Mouse (Mus musculus): ENCODE data around the gene Mfap1a. TPM values are rescaled to one million over a fixed set of nuclear protein-coding genes. Genes with fewer than 3 reads are reported as not detected.
"Not testable (repeated sequence)": the region's sequence is repeated elsewhere in the genome, so short reads cannot be mapped to it uniquely, and the experiment has no call there.

The Mfap1a gene
- polyA plus RNA-seq, 1 experiment from 2014 or later, result 33.9 TPM

DNA sequence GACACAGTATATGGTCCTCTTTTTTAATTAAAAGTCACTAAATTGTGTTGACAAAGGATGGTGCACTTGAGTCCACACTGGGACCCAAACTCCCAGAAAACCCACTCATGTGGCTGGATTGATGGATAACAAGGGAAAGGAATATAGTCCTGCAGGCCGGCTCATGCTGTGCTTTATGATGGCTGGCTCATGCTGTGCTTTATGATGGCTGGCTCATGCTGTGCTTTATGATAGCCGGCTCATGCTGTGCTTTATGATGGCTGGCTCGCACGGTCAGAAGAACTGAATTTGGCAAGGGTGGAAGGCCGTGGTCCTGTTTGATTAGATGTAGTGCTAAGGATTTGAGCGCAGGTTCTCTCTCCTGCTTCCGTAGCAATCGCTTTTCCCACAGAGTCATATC, 22.9 kb downstream of the Mfap1a start:
- no peak for ATAC-seq (ENCODE audit: insufficient read depth, low FRiP score, low TSS enrichment)
- 20% methylated on average over 8 of the region's 8 CpGs for WGBS
- no peaks in the 10 kb centered on the region for H3K36me3 ChIP-seq (ENCODE audit: control insufficient read depth, insufficient read depth, low read length)
- no peak overlapping the region for H3K27ac ChIP-seq (ENCODE audit: low read depth, low read length)
- H3K27me3 ChIP-seq (ENCODE audit: control insufficient read depth, insufficient read depth, low read length), result no peaks in the 10 kb centered on the region
- H3K4me1 ChIP-seq (ENCODE audit: control insufficient read depth, insufficient read depth, low read length), result no peaks in the 10 kb centered on the region
- no peak overlapping the region for H3K4me3 ChIP-seq (ENCODE audit: low read depth, low read length)
- no peak for DNase-seq (ENCODE audit: low spot score)
- no peak overlapping the region for H3K4me2 ChIP-seq (ENCODE audit: low read depth)
- no peak overlapping the region for H3K9ac ChIP-seq (ENCODE audit: low read length)
- no peaks in the 10 kb centered on the region for H3K9me3 ChIP-seq (ENCODE audit: control insufficient read depth, low read length)

- H3K4me1 ChIP-seq (ENCODE audit: control insufficient read depth, insufficient read depth, low read length); H3K9ac ChIP-seq (ENCODE audit: low read length); H3K36me3 ChIP-seq (ENCODE audit: control insufficient read depth, insufficient read depth, low read length); DNase-seq (ENCODE audit: low spot score); H3K4me3 ChIP-seq (ENCODE audit: low read depth, low read length); H3K27ac ChIP-seq (ENCODE audit: low read depth, low read length); H3K27me3 ChIP-seq (ENCODE audit: control insufficient read depth, insufficient read depth, low read length); H3K4me2 ChIP-seq (ENCODE audit: low read depth); H3K9me3 ChIP-seq (ENCODE audit: control insufficient read depth, low read length); ATAC-seq (ENCODE audit: insufficient read depth, low FRiP score, low TSS enrichment): not testable (repeated sequence)
- WGBS, result 87% methylated on average over 13 of the region's 13 CpGs
Measured at GRCm38 (mm10) chr2:121480916-121481315, 25.5 kb downstream of the Mfap1a start.

- no peaks in the 10 kb centered on the region for H3K4me1 ChIP-seq (ENCODE audit: control insufficient read depth, insufficient read depth, low read length)
- no peak overlapping the region for H3K4me3 ChIP-seq (ENCODE audit: low read depth, low read length)
- no peak overlapping the region for H3K9ac ChIP-seq (ENCODE audit: low read length)
- no peaks in the 10 kb centered on the region for H3K36me3 ChIP-seq (ENCODE audit: control insufficient read depth, insufficient read depth, low read length)
- H3K9me3 ChIP-seq (ENCODE audit: control insufficient read depth, low read length), result no peaks in the 10 kb centered on the region
- DNase-seq (ENCODE audit: low spot score) (no peak), ATAC-seq (ENCODE audit: insufficient read depth, low FRiP score, low TSS enrichment) (no peak)
- no peaks in the 10 kb centered on the region for H3K27me3 ChIP-seq (ENCODE audit: control insufficient read depth, insufficient read depth, low read length)
- 61% methylated on average over 3 of the region's 3 CpGs for WGBS
- H3K4me2 ChIP-seq (ENCODE audit: low read depth), result no peak overlapping the region
- H3K27ac ChIP-seq (ENCODE audit: low read depth, low read length), result no peak overlapping the region
Measured at GRCm38 (mm10) chr2:121480498-121480897, 26.0 kb downstream of the Mfap1a start.

- Histone ChIP-seq H3K9ac (ENCODE audit: low read length) (no peak overlapping the region), H3K9me3 (ENCODE audit: control insufficient read depth, low read length) (no peaks in the 10 kb centered on the region), H3K27ac (ENCODE audit: low read depth, low read length) (no peak overlapping the region), H3K36me3 (ENCODE audit: control insufficient read depth, insufficient read depth, low read length) (no peaks in the 10 kb centered on the region), H3K27me3 (ENCODE audit: control insufficient read depth, insufficient read depth, low read length) (no peaks in the 10 kb centered on the region), H3K4me2 (ENCODE audit: low read depth) (no peak overlapping the region), H3K4me3 (ENCODE audit: low read depth, low read length) (no peak overlapping the region), H3K4me1 (ENCODE audit: control insufficient read depth, insufficient read depth, low read length) (no peaks in the 10 kb centered on the region)
- DNase-seq (ENCODE audit: low spot score) (no peak), ATAC-seq (ENCODE audit: insufficient read depth, low FRiP score, low TSS enrichment) (no peak)
- WGBS, result 82% methylated on average over 3 of the region's 3 CpGs
Measured at GRCm38 (mm10) chr2:121477491-121478266, 28.8 kb downstream of the Mfap1a start.

- H3K4me2 ChIP-seq (ENCODE audit: low read depth); ATAC-seq (ENCODE audit: insufficient read depth, low FRiP score, low TSS enrichment); H3K4me1 ChIP-seq (ENCODE audit: control insufficient read depth, insufficient read depth, low read length); H3K9ac ChIP-seq (ENCODE audit: low read length); H3K4me3 ChIP-seq (ENCODE audit: low read depth, low read length); H3K27me3 ChIP-seq (ENCODE audit: control insufficient read depth, insufficient read depth, low read length); H3K9me3 ChIP-seq (ENCODE audit: control insufficient read depth, low read length); DNase-seq (ENCODE audit: low spot score); H3K27ac ChIP-seq (ENCODE audit: low read depth, low read length); H3K36me3 ChIP-seq (ENCODE audit: control insufficient read depth, insufficient read depth, low read length): not testable (repeated sequence)
- 100% methylated on average over 2 of the region's 2 CpGs for WGBS
Measured at GRCm38 (mm10) chr2:121475306-121475705, 31.2 kb downstream of the Mfap1a start.

GRCm38 (mm10) chr2:121474180-121474535, 32.3 kb downstream of the Mfap1a start:
- no peaks in the 10 kb centered on the region for H3K9me3 ChIP-seq (ENCODE audit: control insufficient read depth, low read length)
- H3K27ac ChIP-seq (ENCODE audit: low read depth, low read length), result no peak overlapping the region

DNA sequence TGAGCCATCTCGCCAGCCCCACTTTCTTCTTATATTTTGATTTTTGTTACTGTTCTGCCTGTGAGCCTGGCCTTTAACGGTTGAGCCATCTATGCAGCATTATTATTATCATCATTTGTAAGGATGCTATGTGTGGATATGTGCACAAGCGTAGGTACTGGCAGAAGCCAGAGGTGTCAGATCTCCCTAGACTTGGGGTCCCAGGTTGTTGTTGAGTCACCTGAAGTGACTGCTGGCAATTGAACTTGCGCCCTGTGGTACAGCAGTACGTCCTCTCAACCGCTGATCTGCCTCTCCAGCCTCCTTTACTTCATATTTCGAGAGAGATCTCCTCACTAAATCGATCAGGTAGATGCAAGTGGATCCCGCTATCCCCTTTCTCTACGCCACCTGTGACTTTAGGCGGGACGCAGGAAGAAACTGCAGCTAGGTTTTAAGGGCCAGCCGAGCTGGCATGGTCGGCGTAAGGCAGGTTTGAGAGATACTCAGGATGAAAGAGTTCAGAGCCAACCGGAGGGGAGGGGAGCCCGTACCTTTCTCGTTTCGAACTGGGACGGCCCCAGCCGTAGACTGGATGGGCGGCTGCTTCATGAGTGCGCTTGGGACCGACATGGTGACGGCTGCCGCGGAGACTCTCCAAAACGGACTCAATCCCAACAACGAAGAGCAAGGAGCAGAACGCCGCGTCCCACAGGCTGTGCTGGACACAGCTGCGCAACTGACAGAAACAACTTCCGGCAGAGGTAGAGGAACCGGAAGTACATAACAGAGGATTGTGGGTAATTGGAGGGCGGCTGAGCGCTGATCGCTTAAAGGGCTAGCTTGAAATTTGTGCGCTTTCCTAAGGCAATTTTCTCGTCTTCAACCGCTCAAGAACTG, 32.9 kb downstream of the Mfap1a start, which contains the start of gene Mfap1b:
Gene Mfap1b, minus strand, starts transcription at position 767 of the 879 bp plus-strand sequence.
- peak; percentile 83 for DNase-seq (ENCODE audit: low spot score)

More at GRCm38 (mm10) chr2:121474180-121474535, 32.3 kb downstream of the Mfap1a start:
- ATAC-seq (ENCODE audit: insufficient read depth, low FRiP score, low TSS enrichment) (no peak), DNase-seq (ENCODE audit: low spot score) (no peak)
- 37% methylated on average over 8 of the region's 8 CpGs for WGBS
- Histone ChIP-seq H3K36me3 (ENCODE audit: control insufficient read depth, insufficient read depth, low read length) (no peaks in the 10 kb centered on the region), H3K9ac (ENCODE audit: low read length) (0 out of 2 replicates have a peak overlapping the region, but pooled peaks have one; percentile 23), H3K4me1 (ENCODE audit: control insufficient read depth, insufficient read depth, low read length) (no peaks in the 10 kb centered on the region), H3K4me3 (ENCODE audit: low read depth, low read length) (peak overlapping the region; percentile 56), H3K27me3 (ENCODE audit: control insufficient read depth, insufficient read depth, low read length) (no peaks in the 10 kb centered on the region), H3K4me2 (ENCODE audit: low read depth) (peak overlapping the region; percentile 31)

GRCm38 (mm10) chr2:121472783-121473182, 33.7 kb downstream of the Mfap1a start:
- not testable (repeated sequence) for DNase-seq (ENCODE audit: low spot score); H3K4me3 ChIP-seq (ENCODE audit: low read depth, low read length); H3K4me2 ChIP-seq (ENCODE audit: low read depth); H3K36me3 ChIP-seq (ENCODE audit: control insufficient read depth, insufficient read depth, low read length); H3K9me3 ChIP-seq (ENCODE audit: control insufficient read depth, low read length); H3K4me1 ChIP-seq (ENCODE audit: control insufficient read depth, insufficient read depth, low read length); ATAC-seq (ENCODE audit: insufficient read depth, low FRiP score, low TSS enrichment); H3K27me3 ChIP-seq (ENCODE audit: control insufficient read depth, insufficient read depth, low read length); H3K9ac ChIP-seq (ENCODE audit: low read length); H3K27ac ChIP-seq (ENCODE audit: low read depth, low read length)
- 90% methylated on average over 3 of the region's 3 CpGs for WGBS

More for the DNA sequence above, 32.9 kb downstream of the Mfap1a start, which contains the start of gene Mfap1b:
- peak; percentile 88 for ATAC-seq (ENCODE audit: insufficient read depth, low FRiP score, low TSS enrichment)
- not testable (repeated sequence) for H3K4me1 ChIP-seq (ENCODE audit: control insufficient read depth, insufficient read depth, low read length); H3K27ac ChIP-seq (ENCODE audit: low read depth, low read length); H3K27me3 ChIP-seq (ENCODE audit: control insufficient read depth, insufficient read depth, low read length); H3K9me3 ChIP-seq (ENCODE audit: control insufficient read depth, low read length); H3K36me3 ChIP-seq (ENCODE audit: control insufficient read depth, insufficient read depth, low read length)
- Histone ChIP-seq H3K4me2 (ENCODE audit: low read depth) (peak within 1 kb of the TSS; percentile 56), H3K9ac (ENCODE audit: low read length) (peak within 1 kb of the TSS; percentile 61), H3K4me3 (ENCODE audit: low read depth, low read length) (peak within 1 kb of the TSS; percentile 56)
- 5% methylated on average over 38 of the region's 41 CpGs for WGBS
